ENCODE assay signal across 12 mouse cellular contexts in the genomic region with DNA sequence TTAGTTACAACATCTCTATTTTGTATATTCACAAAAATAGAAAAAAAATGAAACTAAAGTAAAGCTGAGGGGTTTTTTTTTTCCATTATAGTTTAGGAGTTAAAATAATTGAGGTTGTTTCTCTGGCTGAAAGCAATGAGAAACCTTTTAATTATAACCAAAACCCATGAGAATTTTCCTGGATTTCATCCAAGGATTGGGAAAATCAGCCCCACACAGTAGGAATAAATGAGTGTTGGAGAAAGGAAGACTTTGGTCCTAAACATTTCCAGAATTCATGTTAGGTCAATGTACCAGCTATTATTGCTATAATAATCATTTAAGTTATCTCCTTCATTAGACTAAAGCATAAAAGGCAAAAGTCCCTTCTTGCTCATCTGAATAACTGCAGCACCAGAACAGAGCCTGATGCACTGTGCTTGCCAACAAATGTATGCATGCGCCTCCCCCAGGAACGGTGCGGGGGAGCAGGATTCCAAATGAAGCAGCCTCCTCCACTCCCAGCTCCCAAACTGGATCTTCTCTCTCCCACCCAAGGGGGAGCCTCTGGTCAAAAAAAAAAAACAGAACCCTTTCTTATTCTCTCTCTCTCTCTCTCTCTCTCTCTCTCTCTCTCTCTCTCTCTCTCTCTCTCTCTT.
DNase-seq lines count a peak whose midpoint lies in the region; ATAC-seq and TF ChIP-seq lines count a peak whose summit lies in the region.
"Had no signal": no experiment of that assay in that cellular context is flagged by ENCODE, and none has a peak within 500 bp of the region (broad histone marks: within the 10 kb centered on the region; RNA-seq: fewer than 3 reads in every experiment).

No protein-coding gene starts in this region.

- no peak overlapping the region for H3K27ac ChIP-seq in kidney, adult 2 months (ENCODE audit: insufficient read depth, low read depth, low read length)
- 0 out of 2 replicates have a peak overlapping the region, but pooled peaks have one; percentile 27 for H3K27ac ChIP-seq in forebrain, embryonic 15.5 days (replicated peaks)
- H3K27ac ChIP-seq in midbrain, postnatal 0 days (ENCODE audit: low read depth, low read length) = no peak overlapping the region
- H3K27ac ChIP-seq: macrophage had no signal

- 0 out of 2 replicates have a peak overlapping the region, but pooled peaks have one; percentile 3 for H3K9ac ChIP-seq in forebrain, embryonic 15.5 days (replicated peaks)
- no peak overlapping the region for H3K9ac ChIP-seq in midbrain, postnatal 0 days (replicated peaks; ENCODE audit: low read length, poor library complexity, severe bottlenecking)

- no peaks in the 10 kb centered on the region for H3K4me1 ChIP-seq in kidney, adult 2 months (ENCODE audit: control insufficient read depth, insufficient read depth, low read length)
- H3K4me1 ChIP-seq in forebrain, embryonic 15.5 days = peaks cover 12% of the 10 kb centered on the region
- no peaks in the 10 kb centered on the region for H3K4me1 ChIP-seq in midbrain, postnatal 0 days (ENCODE audit: insufficient read depth, low read length)

- 28% methylated on average over 3 of the region's 3 CpGs for WGBS in kidney, adult 2 months
- WGBS in forebrain, embryonic 15.5 days = 16% methylated on average over 3 of the region's 3 CpGs
- 35% methylated on average over 3 of the region's 3 CpGs for WGBS in midbrain, postnatal 0 days

- ATAC-seq in forebrain, embryonic 15.5 days (replicated peaks) = peak; percentile 69
- no peak for ATAC-seq in midbrain, postnatal 0 days (ENCODE audit: low FRiP score)

- TF ChIP-seq CTCF in kidney, adult 2 months (conservative IDR thresholded peaks at IDR 0.05; ENCODE audit: insufficient read depth, insufficient read length, low read depth, low read length) = no peak
- TF ChIP-seq CTCF in midbrain, postnatal 0 days (IDR thresholded peaks at IDR 0.05) = no peak

- no peak for TF ChIP-seq POLR2A in kidney, adult 2 months (IDR thresholded peaks at IDR 0.05; ENCODE audit: low read depth, low read length)

- no peak overlapping the region for H3K4me3 ChIP-seq in kidney, adult 2 months (ENCODE audit: insufficient read depth, low read depth, low read length)
- no peak overlapping the region for H3K4me3 ChIP-seq in forebrain, embryonic 15.5 days
- no peak overlapping the region for H3K4me3 ChIP-seq in midbrain, postnatal 0 days (ENCODE audit: low read depth, low read length)

- peak; percentile 62 to 70 for DNase-seq in kidney, postnatal 4 days
- DNase-seq in kidney, adult 2 months = no peak
- peak; percentile 57 to 66 for DNase-seq in layer of hippocampus, adult 8-10 months (ENCODE audit: low spot score in 2 of 2)
- DNase-seq in midbrain, postnatal 0 days (ENCODE audit: low spot score) = peak; percentile 51
- DNase-seq in cerebellum, postnatal 25 days = no peak
- DNase-seq in cerebellum, adult 9-10 months = no peak
- no peak for DNase-seq in lung, postnatal 36 days
- DNase-seq: adrenal gland, postnatal 10 days; heart, adult 18-20 months; thymus, postnatal 36 days had no signal

- no peaks in the 10 kb centered on the region; the same call in 1 of the 2 replicates for H3K27me3 ChIP-seq in kidney, adult 2 months (replicated peaks; ENCODE audit: control insufficient read depth, insufficient read depth, low read length)
- no peaks in the 10 kb centered on the region for H3K27me3 ChIP-seq in forebrain, embryonic 15.5 days
- no peaks in the 10 kb centered on the region for H3K27me3 ChIP-seq in midbrain, postnatal 0 days (ENCODE audit: insufficient read depth, low read length)

- no peaks in the 10 kb centered on the region for H3K9me3 ChIP-seq in forebrain, embryonic 15.5 days
- no peaks in the 10 kb centered on the region for H3K9me3 ChIP-seq in midbrain, postnatal 0 days (ENCODE audit: low read length)

- H3K4me2 ChIP-seq in forebrain, embryonic 15.5 days (replicated peaks) = no peak overlapping the region
- H3K4me2 ChIP-seq in midbrain, postnatal 0 days (ENCODE audit: low read depth, low read length, poor library complexity, severe bottlenecking) = no peak overlapping the region

- no peaks in the 10 kb centered on the region for H3K36me3 ChIP-seq in kidney, adult 2 months (ENCODE audit: control insufficient read depth, insufficient read depth, low read length)
- no peaks in the 10 kb centered on the region for H3K36me3 ChIP-seq in forebrain, embryonic 15.5 days
- H3K36me3 ChIP-seq in midbrain, postnatal 0 days (ENCODE audit: insufficient read depth, low read length) = no peaks in the 10 kb centered on the region

Comparison
In these comparisons a context has a peak if more than half of its experiments do, and no peak if none do; other contexts are left out.
1. DNase-seq: peak in kidney, postnatal 4 days (2 of 2), layer of hippocampus, adult 8-10 months (2 of 2) and midbrain, postnatal 0 days (single experiment); none in kidney, adult 2 months (single experiment), cerebellum, postnatal 25 days (0 of 2), cerebellum, adult 9-10 months (single experiment) and lung, postnatal 36 days (single experiment).